Mouse (Mus musculus) limb, embryonic 12.5 days (tissue): Measurements from ENCODE around the gene Zfp553. TPM values are rescaled to one million over a fixed set of nuclear protein-coding genes. Genes with fewer than 3 reads are reported as not detected.

Source experiments
- ATAC-seq: fragments of 200-750 bp; cut with Nextera tagmentation; 2 replicates; pipeline ENCODE4 v1.8.0; 2017; ENCODE audit warnings: low read depth, moderate TSS enrichment; ENCODE audit not compliant: insufficient number of reproducible peaks, insufficient read depth, low FRiP score, low TSS enrichment
- H3K27ac ChIP-seq: fragments of 300-500 bp; sonication (generic); 2 replicates; pipeline ENCODE4 v1.5.1; 2016; ENCODE audit warnings: mild to moderate bottlenecking, moderate library complexity
- H3K27me3 ChIP-seq: fragments of 300-500 bp; sonication (generic); 2 replicates; pipeline ENCODE4 v1.6.1; 2016; ENCODE audit warnings: mild to moderate bottlenecking, moderate library complexity
- H3K36me3 ChIP-seq: fragments of 300-500 bp; sonication (generic); 2 replicates; pipeline ENCODE4 v1.6.1; 2016; ENCODE audit warnings: mild to moderate bottlenecking, moderate library complexity
- H3K4me1 ChIP-seq: fragments of 300-500 bp; sonication (generic); replicated peaks from 2 replicates; pipeline ENCODE4 v1.6.1; 2016
- H3K4me2 ChIP-seq: fragments of 300-500 bp; sonication (generic); 2 replicates; pipeline ENCODE4 v1.6.1; 2016; ENCODE audit warnings: mild to moderate bottlenecking, moderate library complexity
- H3K4me3 ChIP-seq: fragments of 300-500 bp; sonication (generic); replicated peaks from 2 replicates; pipeline ENCODE4 v1.5.1; 2016; ENCODE audit warnings: mild to moderate bottlenecking
- H3K9ac ChIP-seq: fragments of 300-500 bp; sonication (generic); replicated peaks from 2 replicates; pipeline ENCODE4 v1.6.1; 2016; ENCODE audit warnings: mild to moderate bottlenecking, moderate library complexity
- H3K9me3 ChIP-seq: fragments of 300-500 bp; sonication (generic); 2 replicates; pipeline ENCODE4 v1.6.1; 2016; ENCODE audit warnings: mild to moderate bottlenecking, moderate library complexity
- WGBS: fragments of 180-500 bp; shearing (Covaris S2); methylation state at CpG from one replicate; pipeline ENCODE4 v1.1.7; 2016; 5-methylcytosine and 5-hydroxymethylcytosine counted together
- polyA plus RNA-seq: library from polyadenylated mRNA; unstranded; fragments of >200 nt; fragmentation: Nextera tagmentation; extraction: Ambion mirVana; gene quantifications from 2 replicates; pipeline ENCODE4 v1.2.1, GENCODE M21; 2016

Gene Zfp553
- polyA plus RNA-seq: 61.9 and 65.5 TPM in 2 replicates

GRCm38 (mm10) chr7:127232622-127233367, at the start of gene Zfp553, which contains the start of gene Sept1:
Gene Zfp553 (plus strand): TSS chr7:127233061.
Gene Sept1 (minus strand): TSS chr7:127233130.
- Histone ChIP-seq H3K4me2 (peak within 1 kb of the TSS; percentile 76), H3K9me3 (peaks cover 6% of the 10 kb centered on the region; the same call in 1 of the 2 replicates), H3K27ac (peak within 1 kb of the TSS; percentile 99), H3K27me3 (no peaks in the 10 kb centered on the region), H3K4me3 (peak within 1 kb of the TSS; percentile 90), H3K9ac (peak within 1 kb of the TSS; percentile 96), H3K4me1 (peaks cover 28% of the 10 kb centered on the region), H3K36me3 (peaks cover 65% of the 10 kb centered on the region)
- under 1% methylated on average over 64 of the region's 64 CpGs for WGBS
- peak; percentile 91 for ATAC-seq

GRCm38 (mm10) chr7:127183345-127183744, 49.5 kb upstream of the Zfp553 start:
- H3K27me3 ChIP-seq: no peaks in the 10 kb centered on the region
- H3K27ac ChIP-seq: no peak overlapping the region
- 79% methylated on average over 8 of the region's 8 CpGs for WGBS
- H3K4me2 ChIP-seq: no peak overlapping the region
- no peaks in the 10 kb centered on the region for H3K4me1 ChIP-seq
- no peak overlapping the region for H3K9ac ChIP-seq
- no peaks in the 10 kb centered on the region for H3K9me3 ChIP-seq
- H3K4me3 ChIP-seq: no peak overlapping the region
- ATAC-seq: no peak
- H3K36me3 ChIP-seq: no peaks in the 10 kb centered on the region

- no peak overlapping the region for H3K9ac ChIP-seq
- H3K27ac ChIP-seq: no peak overlapping the region
- no peak for ATAC-seq
- no peaks in the 10 kb centered on the region for H3K4me1 ChIP-seq
- 80% methylated on average over 6 of the region's 6 CpGs for WGBS
- H3K27me3 ChIP-seq: no peaks in the 10 kb centered on the region
- H3K4me2 ChIP-seq: no peak overlapping the region
- no peaks in the 10 kb centered on the region for H3K36me3 ChIP-seq
- H3K9me3 ChIP-seq: no peaks in the 10 kb centered on the region
- H3K4me3 ChIP-seq: no peak overlapping the region
Observed at GRCm38 (mm10) chr7:127183828-127184227, 49.0 kb upstream of the Zfp553 start.

GRCm38 (mm10) chr7:127184720-127185119, 48.1 kb upstream of the Zfp553 start:
- H3K4me1 ChIP-seq: no peaks in the 10 kb centered on the region
- H3K27ac ChIP-seq: no peak overlapping the region
- ATAC-seq: no peak
- no peak overlapping the region for H3K9ac ChIP-seq
- H3K36me3 ChIP-seq: no peaks in the 10 kb centered on the region
- H3K9me3 ChIP-seq: no peaks in the 10 kb centered on the region
- no peak overlapping the region for H3K4me3 ChIP-seq
- H3K4me2 ChIP-seq: no peak overlapping the region
- WGBS: no CpG with 5 or more reads among the region's 1 CpGs
- no peaks in the 10 kb centered on the region for H3K27me3 ChIP-seq

- no peaks in the 10 kb centered on the region for H3K4me1 ChIP-seq
- no peak for ATAC-seq
- 63% methylated on average over 3 of the region's 3 CpGs for WGBS
Observed at GRCm38 (mm10) chr7:127185601-127186000, 47.3 kb upstream of the Zfp553 start.

GRCm38 (mm10) chr7:127187351-127187750, 45.5 kb upstream of the Zfp553 start:
- Histone ChIP-seq H3K9me3 (no peaks in the 10 kb centered on the region), H3K36me3 (peaks cover 14% of the 10 kb centered on the region), H3K4me2 (no peak overlapping the region), H3K9ac (no peak overlapping the region), H3K4me1 (no peaks in the 10 kb centered on the region), H3K4me3 (no peak overlapping the region), H3K27me3 (no peaks in the 10 kb centered on the region), H3K27ac (no peak overlapping the region)
- ATAC-seq: no peak
- 65% methylated on average over 10 of the region's 10 CpGs for WGBS

More at GRCm38 (mm10) chr7:127185601-127186000, 47.3 kb upstream of the Zfp553 start:
- Histone ChIP-seq H3K9me3 (no peaks in the 10 kb centered on the region), H3K27ac (no peak overlapping the region), H3K9ac (no peak overlapping the region), H3K4me2 (no peak overlapping the region), H3K4me3 (no peak overlapping the region), H3K27me3 (no peaks in the 10 kb centered on the region), H3K36me3 (no peaks in the 10 kb centered on the region)

- H3K27me3 ChIP-seq: no peaks in the 10 kb centered on the region
- H3K9me3 ChIP-seq: no peaks in the 10 kb centered on the region
- H3K4me3 ChIP-seq: no peak overlapping the region
- H3K9ac ChIP-seq: no peak overlapping the region
- no peaks in the 10 kb centered on the region for H3K4me1 ChIP-seq
- no peak overlapping the region for H3K27ac ChIP-seq
- no peak for ATAC-seq
- H3K36me3 ChIP-seq: peaks cover 27% of the 10 kb centered on the region
- H3K4me2 ChIP-seq: no peak overlapping the region
- WGBS: 83% methylated on average over 17 of the region's 17 CpGs
Observed at GRCm38 (mm10) chr7:127188305-127189276, 44.3 kb upstream of the Zfp553 start.

GRCm38 (mm10) chr7:127190672-127191071, 42.2 kb upstream of the Zfp553 start:
- no peak overlapping the region for H3K4me2 ChIP-seq
- H3K4me1 ChIP-seq: peaks cover 13% of the 10 kb centered on the region
- H3K4me3 ChIP-seq: no peak overlapping the region
- H3K27me3 ChIP-seq: no peaks in the 10 kb centered on the region
- no peak overlapping the region for H3K9ac ChIP-seq
- no peaks in the 10 kb centered on the region for H3K9me3 ChIP-seq
- H3K27ac ChIP-seq: no peak overlapping the region
- H3K36me3 ChIP-seq: peaks cover 38% of the 10 kb centered on the region
- ATAC-seq: no peak
- 86% methylated on average over 6 of the region's 6 CpGs for WGBS

GRCm38 (mm10) chr7:127192989-127193388, 39.9 kb upstream of the Zfp553 start:
- ATAC-seq: no peak
- H3K4me3 ChIP-seq: no peak overlapping the region
- no peaks in the 10 kb centered on the region for H3K27me3 ChIP-seq
- H3K9me3 ChIP-seq: no peaks in the 10 kb centered on the region
- 91% methylated on average over 5 of the region's 5 CpGs for WGBS
- peaks cover 51% of the 10 kb centered on the region for H3K36me3 ChIP-seq
- no peak overlapping the region for H3K27ac ChIP-seq
- no peak overlapping the region for H3K9ac ChIP-seq
- H3K4me2 ChIP-seq: no peak overlapping the region
- H3K4me1 ChIP-seq: peaks cover 20% of the 10 kb centered on the region

- Histone ChIP-seq H3K27ac (no peak overlapping the region), H3K36me3 (peaks cover 62% of the 10 kb centered on the region), H3K27me3 (no peaks in the 10 kb centered on the region), H3K4me3 (peak overlapping the region; percentile 56), H3K9me3 (no peaks in the 10 kb centered on the region), H3K4me2 (peak overlapping the region; percentile 74), H3K4me1 (peaks cover 20% of the 10 kb centered on the region), H3K9ac (peak overlapping the region; percentile 69; the same call in 1 of the 2 replicates)
- WGBS: 92% methylated on average over 17 of the region's 17 CpGs
- ATAC-seq: no peak
Observed at GRCm38 (mm10) chr7:127194011-127194632, 38.7 kb upstream of the Zfp553 start.

- Histone ChIP-seq H3K4me1 (peaks cover 20% of the 10 kb centered on the region), H3K9ac (peak overlapping the region; percentile 69), H3K4me3 (peak overlapping the region; percentile 56), H3K27ac (peak overlapping the region; percentile 89), H3K36me3 (peaks cover 68% of the 10 kb centered on the region), H3K9me3 (no peaks in the 10 kb centered on the region), H3K4me2 (peak overlapping the region; percentile 74), H3K27me3 (no peaks in the 10 kb centered on the region)
- 75% methylated on average over 7 of the region's 7 CpGs for WGBS
- no peak for ATAC-seq
Observed at GRCm38 (mm10) chr7:127194633-127195029, 38.2 kb upstream of the Zfp553 start.
